Mouse (Mus musculus) CD8-positive naive resting alpha-beta T cell, adult 2 months (primary cell): Measurements from ENCODE around the gene Cacng5.

Experiments
- DNase-seq, 2 experiments: peaks; one replicate each; pipeline ENCODE4 v3.0.0; 2022; ENCODE audit warnings: low read depth in 2 of 2, low spot score in 2 of 2

Gene Cacng5

DNA sequence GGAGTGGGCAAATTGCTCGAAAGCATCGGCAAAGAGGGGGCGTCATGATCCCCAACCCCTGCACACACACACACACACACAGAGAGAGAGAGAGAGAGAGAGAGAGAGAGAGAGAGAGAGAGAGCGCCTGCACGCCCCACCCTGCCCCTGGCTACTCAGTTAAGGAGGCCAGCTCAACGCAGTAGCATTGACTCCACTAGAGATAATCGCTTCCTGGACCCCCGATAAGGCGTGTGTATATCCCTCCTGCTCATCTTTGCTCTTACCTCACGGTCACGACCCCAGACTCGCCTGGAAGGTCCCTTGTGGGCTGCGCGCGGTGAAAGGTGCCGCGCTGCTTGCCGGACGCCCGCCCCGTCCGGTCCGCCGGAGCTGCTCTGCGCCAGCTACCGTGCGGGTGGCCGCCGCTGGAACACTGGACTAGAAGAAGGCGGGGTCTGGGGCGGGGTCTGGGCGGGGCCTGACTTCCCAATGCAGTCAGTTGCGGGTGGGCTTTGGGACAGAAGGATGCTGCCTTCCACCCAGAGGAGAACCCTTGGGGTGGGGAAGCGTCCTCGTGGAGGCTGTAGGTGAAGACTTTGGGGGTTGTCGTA is at the start of gene Cacng5:
Gene Cacng5, minus strand, starts transcription at position 422 of the 593 bp plus-strand sequence.
- no peak for DNase-seq

DNA sequence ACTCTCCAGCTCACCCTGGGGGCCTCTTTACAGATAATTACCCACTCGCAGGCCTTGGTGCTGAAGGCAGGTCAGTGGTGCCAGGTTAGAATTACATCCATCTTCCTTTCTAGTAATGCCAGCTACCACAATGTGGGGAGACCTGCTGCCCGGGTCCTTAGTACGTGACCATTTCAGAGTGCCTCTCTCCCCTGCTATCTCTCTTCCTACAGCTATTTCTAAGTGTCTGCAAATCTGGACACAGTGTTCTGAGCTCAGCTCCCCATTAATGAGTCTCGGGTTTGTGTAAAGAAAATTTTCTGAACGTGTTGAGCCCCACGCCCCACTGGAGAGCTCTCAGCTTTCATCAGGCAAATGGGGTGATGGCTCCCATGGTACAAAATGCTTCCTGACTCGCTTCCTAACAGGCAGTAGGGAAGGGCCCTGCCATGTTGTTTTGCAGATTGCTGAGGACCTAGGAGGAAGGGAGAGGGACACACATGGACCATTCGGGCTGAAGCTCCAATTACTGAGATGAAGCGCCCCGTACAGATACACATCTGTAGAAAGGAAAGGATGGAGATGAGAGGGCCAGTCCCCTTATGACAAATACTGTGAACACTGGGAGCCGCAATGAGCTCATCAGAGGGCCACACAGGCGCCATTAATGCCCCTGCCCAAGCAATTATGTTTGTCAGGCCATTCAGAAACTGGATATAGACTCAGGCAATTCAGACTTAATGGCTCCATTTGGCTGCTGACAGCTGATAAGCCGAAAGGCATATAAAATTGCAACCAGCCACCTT is 42.9 kb upstream of the Cacng5 start:
- no peak for DNase-seq

DNA sequence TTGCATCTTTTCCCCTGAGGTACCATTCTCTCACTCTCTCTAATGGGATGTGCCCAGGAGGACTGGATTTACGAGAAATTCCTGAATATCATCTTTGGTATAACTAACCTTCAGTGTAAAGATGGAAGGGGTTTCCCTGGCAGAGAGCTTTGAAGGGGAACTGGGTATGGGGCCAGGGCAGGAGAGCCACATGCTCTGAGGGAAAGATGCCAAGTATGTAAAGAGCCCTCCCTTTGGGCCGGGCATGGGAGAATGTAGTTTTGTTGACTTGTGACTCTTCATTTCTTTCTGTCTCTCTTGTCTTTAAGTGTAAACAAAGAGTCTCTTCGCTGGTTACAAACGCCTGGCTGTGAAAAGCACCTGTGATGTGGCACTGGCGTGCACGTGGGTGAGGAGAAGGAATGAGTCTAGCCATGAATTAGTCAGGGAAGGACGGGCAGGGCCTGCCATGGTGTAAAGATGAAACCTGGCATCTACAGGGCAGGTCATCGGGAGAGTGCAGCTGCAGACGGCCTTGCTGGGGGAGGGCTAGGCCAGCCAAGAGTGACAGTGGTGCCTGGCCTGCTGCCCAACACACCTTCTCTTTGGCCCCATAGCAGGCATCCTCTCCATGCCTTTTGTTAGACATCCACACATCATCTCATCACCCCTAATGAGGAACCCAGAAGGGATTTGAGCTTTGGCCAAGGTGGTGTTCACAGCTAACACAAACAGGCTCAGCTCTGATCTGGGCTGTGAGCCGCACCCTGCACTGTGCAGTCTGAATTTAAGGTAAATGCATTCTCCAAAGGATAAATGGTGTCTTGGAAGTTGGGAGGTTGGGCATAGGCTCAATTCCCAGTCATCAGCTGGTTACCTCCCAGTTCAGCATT is 40.6 kb upstream of the Cacng5 start:
- no peak for DNase-seq

DNA sequence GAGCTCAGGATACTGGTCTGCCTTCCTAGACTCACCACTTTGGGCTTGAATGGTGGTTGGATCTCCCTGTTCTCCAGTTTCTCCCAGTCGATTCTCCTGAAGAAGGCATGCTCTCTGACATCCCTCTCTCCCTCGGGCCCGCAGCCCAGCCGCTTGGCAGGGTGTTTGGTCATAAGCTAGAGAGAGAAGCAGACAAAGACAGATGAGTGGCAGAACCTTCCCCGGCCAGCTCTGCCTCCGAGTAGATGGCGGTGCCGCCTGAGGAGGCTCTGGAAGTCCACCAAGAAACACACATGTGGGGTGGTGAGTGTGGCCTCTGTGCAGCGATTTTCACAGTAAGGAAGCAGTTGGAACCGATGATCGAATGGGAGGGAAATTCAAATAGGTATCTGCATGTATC is 36.6 kb upstream of the Cacng5 start:
- DNase-seq, result no peak

DNA sequence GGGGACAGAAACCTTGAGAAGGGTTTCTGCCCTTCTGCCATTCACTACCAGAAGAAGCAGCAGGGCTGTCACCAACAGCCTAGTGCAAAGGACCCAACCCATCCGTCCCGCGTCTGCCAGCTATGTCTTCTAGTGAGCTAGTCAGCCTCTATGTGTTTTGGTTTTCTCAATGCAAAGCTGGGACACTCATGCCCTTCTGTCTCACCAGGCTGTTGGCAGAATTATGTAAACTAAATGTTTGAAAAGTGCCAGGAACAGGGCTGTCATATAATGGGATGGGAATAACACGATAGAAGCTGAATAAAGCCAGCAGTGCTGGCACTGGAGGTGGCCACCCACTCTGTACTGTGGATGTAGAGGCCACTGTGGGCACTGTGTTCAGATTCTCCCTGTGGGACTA is 35.8 kb upstream of the Cacng5 start:
- no peak for DNase-seq

DNA sequence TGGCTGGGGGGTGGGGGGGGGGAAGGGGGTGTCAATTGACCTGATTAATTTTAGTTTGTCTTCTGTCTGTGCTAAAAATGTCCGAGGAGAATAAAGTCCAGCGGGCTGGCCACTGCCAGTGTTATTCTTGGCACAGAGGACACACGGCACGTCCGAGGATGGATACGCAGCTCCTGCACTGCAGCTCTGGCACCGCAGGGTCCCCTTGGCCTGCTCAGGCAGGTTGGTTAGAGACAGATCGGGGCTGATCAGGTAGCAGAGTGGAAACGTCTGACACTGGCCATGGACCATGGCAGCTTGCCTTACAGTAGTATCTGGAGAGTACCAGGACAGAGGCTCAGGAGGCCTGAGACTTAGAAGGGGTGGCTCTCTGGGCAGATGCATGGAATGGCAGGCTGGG is 35.4 kb upstream of the Cacng5 start:
- no peak for DNase-seq

DNA sequence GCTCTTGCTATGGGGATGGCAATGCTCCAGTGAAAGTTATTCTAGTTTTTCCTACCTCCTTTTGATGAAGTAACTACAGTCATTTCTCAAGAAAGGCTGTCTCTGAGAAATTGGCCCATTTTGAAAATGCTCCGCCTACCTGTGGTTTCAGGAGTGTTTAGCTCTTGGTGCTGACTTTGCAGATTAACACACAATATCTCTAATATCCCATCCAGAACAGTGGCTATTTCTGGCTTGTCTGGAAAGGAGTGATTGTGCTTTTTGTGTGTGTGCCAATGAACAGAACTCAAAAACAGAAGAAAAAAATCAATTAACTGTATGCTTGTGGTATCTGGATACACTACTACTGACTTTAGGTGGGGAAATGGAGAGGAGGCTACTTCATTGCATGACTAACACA is 33.1 kb upstream of the Cacng5 start:
- no peak for DNase-seq

DNA sequence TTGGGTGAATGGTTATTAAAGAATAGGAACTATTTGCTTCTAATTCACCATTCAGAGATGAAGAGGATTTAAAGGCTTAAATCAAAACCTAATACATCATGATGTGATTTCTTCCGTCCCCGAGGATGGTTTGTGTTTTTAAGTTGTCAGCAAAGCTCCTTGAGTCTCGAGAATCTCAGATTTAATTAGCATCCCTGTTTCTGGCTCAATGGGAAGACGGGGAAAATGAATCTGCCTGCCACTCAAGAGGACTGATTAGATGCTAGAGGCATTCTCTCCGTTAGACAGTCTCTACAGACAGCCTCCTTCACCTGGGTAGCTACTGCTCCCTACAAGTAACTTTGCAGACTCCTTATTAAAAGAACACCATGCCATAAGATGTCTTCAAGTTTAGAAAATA is 32.0 kb upstream of the Cacng5 start:
- DNase-seq, result no peak

DNA sequence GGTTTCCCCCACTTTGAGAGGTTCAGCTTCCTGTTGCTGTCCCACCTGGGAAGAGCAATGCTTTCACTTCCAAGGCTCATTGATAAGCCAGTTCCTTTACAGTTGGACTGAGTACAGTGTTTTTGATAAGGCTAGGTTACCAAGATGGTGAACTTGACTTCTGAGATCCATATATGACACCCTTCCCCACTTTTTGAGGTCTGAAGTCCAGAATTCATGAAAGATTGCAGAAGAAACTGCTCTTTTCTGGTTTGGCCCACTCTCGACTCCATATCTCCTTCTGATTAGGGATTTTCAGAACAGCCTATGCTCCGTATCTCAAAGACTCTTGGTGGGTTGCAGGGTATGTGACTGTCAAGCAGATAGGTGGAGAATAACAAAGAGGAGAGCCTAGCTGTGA is 22.1 kb upstream of the Cacng5 start:
- no peak for DNase-seq

DNA sequence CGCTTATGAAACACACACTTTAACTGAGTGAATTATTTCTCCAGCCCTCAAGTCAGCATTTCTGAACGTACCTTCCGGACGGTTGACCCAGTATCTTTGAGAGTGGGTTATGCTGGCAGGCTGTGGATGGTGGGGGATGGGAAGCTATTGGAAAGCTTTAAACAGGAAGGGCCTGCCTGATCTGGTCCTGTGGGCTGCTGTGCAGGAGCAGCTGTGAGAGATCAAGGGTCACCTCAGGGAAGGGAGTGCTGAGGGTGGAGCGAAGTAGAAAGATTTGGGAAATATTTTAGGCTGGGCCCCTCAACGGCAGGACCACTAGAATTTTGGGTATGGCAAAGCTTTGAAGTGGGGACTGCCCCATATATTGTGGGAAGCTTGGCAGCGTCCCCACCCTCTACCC is 16.9 kb upstream of the Cacng5 start:
- DNase-seq, result no peak

DNA sequence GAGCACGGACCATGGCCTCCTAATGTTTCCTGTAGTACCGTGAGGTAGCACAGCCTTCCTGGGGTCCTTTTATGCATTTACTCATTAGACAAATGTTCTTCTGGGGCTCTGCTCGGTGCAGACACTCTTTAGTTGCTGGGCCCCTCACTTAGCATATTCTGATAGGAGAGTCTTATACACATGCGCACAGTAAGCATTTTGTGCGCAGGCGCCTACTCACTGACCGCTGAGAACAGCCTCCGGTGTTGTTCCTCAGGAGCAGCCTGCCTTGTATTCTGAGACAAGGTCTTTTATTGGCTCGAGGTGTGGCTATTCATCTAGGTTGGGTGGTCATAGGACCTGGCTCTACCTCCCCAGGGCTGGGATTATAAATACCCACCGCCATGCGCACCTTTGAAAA is 16.4 kb upstream of the Cacng5 start:
- no peak for DNase-seq

DNA sequence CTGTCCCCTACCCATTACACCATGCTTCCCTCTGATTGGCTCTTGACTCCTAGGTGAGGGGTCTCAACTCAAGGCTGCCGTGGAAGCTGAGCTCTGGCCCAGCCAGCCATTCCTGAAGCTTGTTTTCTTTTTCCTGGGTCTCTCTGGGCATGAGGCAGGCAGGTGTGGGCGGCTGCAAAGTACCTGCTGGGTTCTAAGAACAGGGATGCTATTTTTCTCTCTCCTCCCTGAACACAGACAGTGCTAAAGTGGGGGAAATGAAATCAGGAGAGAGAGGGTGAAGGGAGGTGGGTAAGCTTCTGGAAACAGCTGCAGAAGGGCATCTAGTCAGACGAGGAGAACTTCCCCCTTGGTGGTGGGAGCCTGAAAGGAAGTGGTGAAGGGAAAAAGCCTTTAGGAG is 14.9 kb upstream of the Cacng5 start:
- DNase-seq, result no peak

DNA sequence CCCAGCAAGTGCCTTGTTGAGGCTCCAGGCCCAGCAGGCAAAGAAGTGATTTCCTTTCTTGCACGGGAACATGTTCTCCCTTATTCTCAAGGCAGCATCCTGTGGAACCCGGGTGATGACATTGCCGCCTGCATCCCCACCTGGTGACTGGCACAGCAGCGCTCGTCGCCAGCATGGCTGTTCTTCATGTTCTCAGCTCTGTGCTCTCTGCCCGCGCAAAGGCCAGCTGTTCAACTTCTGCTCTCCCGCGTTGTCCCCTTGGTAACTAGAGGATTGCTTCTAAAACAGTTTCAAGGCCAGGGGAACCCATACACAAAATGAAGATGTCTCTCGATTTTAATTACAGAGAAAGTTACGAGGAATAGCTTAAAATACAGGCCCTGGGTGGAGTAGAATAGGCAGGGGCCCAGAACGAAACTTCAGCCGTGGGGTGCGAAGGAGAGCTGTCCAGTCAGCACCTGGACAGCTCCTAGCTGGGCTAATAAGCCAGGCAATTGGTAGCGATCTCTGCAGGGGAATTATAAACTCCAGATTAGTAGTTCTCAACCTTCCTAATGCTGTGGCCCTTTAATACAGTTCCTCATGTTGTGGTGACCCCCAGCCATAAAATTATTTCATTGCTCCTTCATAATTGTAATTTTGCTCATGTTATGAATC is 5.1 kb upstream of the Cacng5 start:
- no peak for DNase-seq

DNA sequence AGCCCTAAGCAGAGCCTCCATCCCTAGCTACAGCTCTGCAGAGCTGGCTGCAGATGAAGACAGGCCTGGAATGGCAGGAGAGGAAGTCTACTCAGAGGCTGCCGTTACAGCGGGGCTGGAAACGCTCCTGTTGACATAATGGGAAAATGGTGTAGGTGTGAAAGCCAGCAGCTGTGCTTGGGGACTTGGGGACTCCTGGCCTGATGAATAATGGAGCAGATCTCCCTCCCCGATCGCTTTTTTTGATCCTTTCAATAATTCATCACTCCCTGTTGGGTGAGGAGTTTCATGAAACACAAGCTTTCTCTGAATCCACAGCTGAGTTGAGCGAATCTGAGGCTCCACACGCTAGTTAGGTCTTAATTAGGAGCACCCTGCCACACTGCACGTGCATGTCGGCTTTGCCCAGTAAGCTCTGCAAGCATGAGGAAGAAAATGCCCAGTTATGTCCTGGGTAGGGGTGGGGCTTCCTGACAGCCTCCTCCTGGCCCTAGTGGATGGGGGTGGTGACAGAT is 2.9 kb upstream of the Cacng5 start:
- no peak for DNase-seq

DNA sequence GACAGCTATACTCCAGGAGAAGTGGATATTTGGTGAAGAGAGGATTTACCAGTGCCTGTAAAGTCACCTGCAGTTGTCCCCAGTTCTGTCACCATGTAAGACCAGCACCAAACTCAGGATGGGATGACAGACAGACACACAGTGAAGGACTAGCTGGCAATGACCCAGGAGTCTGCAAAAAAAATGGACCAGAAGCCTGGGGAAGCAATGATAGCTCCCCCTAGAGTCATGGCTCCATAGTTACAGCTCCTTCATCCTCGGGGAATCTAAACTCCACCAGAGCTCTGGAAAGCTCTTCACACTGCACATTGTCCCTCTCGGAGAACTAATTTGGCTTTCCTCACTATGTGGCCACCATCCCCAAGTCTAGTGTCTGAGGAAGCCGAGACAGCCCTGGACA is 1.5 kb downstream of the Cacng5 start:
- DNase-seq, result no peak

DNA sequence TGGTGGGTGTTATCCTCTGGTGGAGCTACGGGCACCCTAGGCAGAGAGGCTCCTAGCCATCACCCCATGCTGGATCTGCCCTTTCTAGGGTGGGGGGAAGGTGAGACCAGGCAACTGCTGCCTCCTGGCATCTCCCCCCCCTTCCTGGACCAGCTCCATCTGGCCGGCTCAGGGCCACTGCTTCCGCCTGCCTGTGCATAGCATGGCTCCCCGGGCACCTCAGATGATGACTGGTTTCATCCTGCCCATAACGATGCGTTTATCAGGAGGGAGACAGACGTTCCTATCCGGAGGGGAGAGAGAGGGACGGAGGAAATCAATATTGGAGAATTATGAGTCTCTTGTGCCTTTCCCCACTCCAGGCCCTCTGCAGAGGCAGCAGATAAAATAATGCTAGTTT is 9.5 kb downstream of the Cacng5 start:
- no peak for DNase-seq

DNA sequence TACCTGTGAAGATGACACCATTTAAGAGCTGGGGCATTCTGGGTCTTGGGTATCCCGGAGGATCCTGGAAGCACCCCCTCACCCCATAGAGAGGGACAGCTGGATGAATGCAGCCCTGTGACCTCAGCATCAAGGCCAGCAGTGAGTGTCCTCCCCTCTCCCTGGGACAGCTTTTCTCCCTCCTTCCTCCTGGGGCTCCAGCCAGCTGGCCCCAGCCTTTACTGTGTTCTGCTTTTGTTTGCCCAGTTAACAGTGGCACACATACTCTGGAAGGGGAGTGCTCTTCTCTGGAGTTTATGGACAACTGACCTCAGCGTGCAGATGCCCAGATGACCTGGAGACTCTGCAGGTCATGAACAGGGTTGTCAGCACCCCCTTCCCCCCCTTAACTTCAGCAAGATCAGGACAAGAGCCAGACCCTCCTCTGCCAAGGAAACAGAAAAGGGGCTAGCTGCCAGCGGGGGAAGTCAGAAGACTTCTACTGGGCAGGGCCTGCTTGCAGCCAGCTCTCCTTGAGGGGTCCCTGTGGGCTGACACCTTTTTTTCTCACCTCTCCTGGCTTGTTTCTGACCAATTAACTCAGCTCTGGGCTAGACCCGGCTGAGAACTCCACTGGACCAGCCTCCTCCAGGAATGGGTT is 10.8 kb downstream of the Cacng5 start:
- DNase-seq, result no peak

DNA sequence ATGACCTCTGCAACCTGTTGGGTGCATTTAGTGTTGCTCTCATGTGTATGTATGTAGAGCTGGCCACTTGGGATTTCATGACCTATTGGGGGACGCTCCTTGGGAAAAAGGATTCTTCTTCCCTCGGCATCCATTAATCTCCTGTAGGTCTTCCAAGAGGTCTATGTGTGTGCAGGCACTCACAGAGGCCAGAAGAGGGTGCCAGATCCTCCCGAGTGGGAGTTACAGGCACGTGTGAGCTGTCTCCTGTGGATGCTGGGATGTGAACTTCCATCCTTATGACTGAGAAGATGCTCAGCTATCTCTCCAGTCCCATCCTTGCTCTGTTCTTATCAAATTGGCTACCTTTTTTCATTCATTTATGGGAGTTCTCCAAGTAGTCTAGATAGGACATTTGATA is 14.4 kb downstream of the Cacng5 start:
- DNase-seq, result no peak

DNA sequence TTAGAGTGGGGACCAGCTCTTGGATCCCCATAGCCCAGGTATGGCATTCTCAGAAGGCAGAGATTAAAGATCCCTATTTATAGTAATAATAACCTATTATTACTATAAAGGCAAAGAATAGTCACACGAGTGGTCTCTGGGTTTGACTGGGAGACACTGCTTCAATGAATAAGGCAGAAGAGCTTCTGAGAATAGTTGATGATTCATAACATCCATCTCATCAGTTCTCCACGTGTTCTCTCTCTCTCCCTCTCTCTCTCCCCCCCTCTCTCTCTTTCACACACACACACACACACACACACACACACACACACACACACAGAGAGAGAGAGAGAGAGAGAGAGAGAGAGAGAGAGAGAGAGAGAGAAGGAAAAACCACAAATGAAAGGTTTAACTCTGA is 16.2 kb downstream of the Cacng5 start:
- DNase-seq, result no peak

DNA sequence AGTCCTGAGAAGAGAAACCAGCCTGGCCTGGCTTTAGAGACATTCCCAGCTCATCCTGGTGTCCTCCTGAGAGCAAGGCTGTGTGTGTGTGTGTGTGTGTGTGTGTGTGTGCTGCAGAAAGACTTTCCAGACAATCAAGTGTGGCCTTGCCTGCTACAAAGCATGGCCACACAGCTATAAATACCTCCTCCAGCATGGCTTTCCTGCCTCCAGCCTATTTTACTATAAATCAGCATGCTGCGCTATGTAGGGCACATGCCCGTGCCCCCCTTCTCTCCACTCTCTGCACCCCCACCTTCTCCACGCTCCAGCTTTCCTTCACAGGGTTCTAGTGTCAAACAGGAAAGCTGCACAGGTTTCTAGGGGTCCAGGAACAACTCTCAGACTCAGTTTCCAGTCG is 19.2 kb downstream of the Cacng5 start:
- no peak for DNase-seq

DNA sequence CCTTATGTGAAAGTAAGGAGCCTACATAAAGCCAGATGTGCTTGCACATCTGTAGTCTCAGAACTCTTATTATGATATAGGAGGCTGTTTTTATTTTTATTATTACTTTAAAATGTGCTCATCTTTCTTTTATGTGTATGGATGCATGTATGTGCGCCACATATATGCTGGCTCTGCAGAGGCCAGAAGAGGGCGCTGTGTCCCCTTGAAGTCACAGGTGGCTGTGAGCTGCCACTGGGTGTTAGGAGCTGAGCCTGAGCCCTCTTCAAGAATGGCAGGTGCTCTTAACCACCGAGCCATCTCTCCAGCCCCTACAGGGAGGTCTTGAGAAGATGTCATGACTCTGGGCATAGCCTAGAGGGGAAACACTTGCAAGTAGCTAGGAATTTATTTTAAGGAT is 23.5 kb downstream of the Cacng5 start:
- no peak for DNase-seq
